Mouse (Mus musculus) embryonic facial prominence, embryonic 13.5 days (tissue): ENCODE results near the gene Sfta2. TPM values are rescaled to one million over a fixed set of nuclear protein-coding genes. Genes with fewer than 3 reads are reported as not detected.

Experiments used
- ATAC-seq: fragments of 200-750 bp; cut with Nextera tagmentation; 2 replicates; pipeline ENCODE4 v1.8.0; 2017; ENCODE audit warnings: low read depth; ENCODE audit not compliant: insufficient number of reproducible peaks, insufficient read depth, low FRiP score, low TSS enrichment
- H3K27ac ChIP-seq: fragments of 300-500 bp; sonication (generic); 2 replicates; pipeline ENCODE4 v1.5.1; 2015; ENCODE audit warnings: moderate library complexity, mild to moderate bottlenecking, inconsistent platforms
- H3K27me3 ChIP-seq: fragments of 300-500 bp; sonication (generic); 2 replicates; pipeline ENCODE4 v1.6.1; 2015; ENCODE audit warnings: mild to moderate bottlenecking, inconsistent platforms
- H3K36me3 ChIP-seq: fragments of 300-500 bp; sonication (generic); 2 replicates; pipeline ENCODE4 v1.6.1; 2015; ENCODE audit warnings: mild to moderate bottlenecking, inconsistent platforms
- H3K4me1 ChIP-seq: fragments of 300-500 bp; sonication (generic); 2 replicates; pipeline ENCODE4 v1.6.1; 2015; ENCODE audit warnings: inconsistent platforms
- H3K4me2 ChIP-seq: fragments of 300-500 bp; sonication (generic); 2 replicates; pipeline ENCODE4 v1.6.1; 2015; ENCODE audit warnings: moderate library complexity, mild to moderate bottlenecking, inconsistent platforms
- H3K4me3 ChIP-seq: fragments of 300-500 bp; sonication (generic); 2 replicates; pipeline ENCODE4 v1.5.1; 2015; ENCODE audit warnings: mild to moderate bottlenecking, inconsistent platforms
- H3K9ac ChIP-seq: fragments of 300-500 bp; sonication (generic); 2 replicates; pipeline ENCODE4 v1.6.1; 2015; ENCODE audit warnings: mild to moderate bottlenecking, inconsistent platforms
- H3K9me3 ChIP-seq: fragments of 300-500 bp; sonication (generic); 2 replicates; pipeline ENCODE4 v1.6.1; 2016; ENCODE audit warnings: inconsistent platforms
- WGBS: fragments of 180-500 bp; shearing (Covaris S2); methylation state at CpG from one replicate; pipeline ENCODE4 v1.1.7; 2015; ENCODE audit warnings: mixed read lengths; 5-methylcytosine and 5-hydroxymethylcytosine counted together
- polyA plus RNA-seq: library from polyadenylated mRNA; unstranded; fragments of >200 nt; fragmentation: Nextera tagmentation; extraction: Ambion mirVana; gene quantifications from 2 replicates; pipeline ENCODE4 v1.2.1, GENCODE M21; 2015

Sfta2 gene
- polyA plus RNA-seq, 1 experiment from 2014 or later = 0.79 TPM

DNA sequence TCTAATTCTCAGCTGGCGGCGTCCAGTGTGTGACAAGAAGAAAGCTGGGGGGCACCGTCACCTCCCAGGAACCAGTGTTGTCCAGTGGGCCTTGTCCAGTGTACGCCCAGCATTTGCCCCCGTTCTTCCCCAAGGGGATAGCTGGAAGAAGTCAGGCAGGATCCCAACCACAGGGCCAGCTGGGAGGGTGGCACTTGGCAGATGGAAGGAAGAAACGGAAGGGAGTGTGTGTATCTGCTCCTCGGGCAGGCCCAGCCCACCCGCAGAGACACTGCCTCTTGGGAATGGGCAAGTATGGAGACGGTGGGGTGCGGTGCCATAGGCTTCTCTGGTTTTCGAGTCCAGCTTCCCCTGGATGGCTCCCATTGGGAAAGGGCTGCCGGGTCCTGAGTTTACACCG is 80.6 kb downstream of the Sfta2 start:
- Histone ChIP-seq H3K27me3 (no peaks in the 10 kb centered on the region), H3K9ac (no peak overlapping the region), H3K36me3 (peaks cover 63% of the 10 kb centered on the region), H3K9me3 (no peaks in the 10 kb centered on the region), H3K4me3 (no peak overlapping the region), H3K4me2 (no peak overlapping the region), H3K27ac (no peak overlapping the region), H3K4me1 (no peaks in the 10 kb centered on the region)
- 85% methylated on average over 13 of the region's 13 CpGs for WGBS
- ATAC-seq = no peak

DNA sequence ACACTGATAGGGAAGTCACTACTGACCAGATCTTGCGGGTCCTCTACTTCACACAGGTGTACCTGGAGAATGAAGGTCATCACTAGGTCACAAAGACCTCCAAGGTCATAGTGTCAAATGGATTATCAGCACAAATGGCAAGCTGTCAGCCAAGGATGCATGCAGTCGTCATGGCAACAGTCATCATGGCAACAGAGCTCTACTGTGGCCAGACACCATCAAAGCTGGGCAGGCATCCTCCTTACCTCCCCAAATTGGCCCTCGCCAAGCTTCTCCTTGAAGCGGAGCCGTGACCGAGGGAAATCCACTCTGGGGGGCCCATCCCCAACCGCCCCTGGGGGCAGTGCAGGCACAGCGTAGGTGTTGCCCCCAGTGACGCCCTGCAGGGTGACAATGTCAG is 83.7 kb downstream of the Sfta2 start:
- Histone ChIP-seq H3K4me1 (no peaks in the 10 kb centered on the region), H3K27me3 (no peaks in the 10 kb centered on the region), H3K4me3 (no peak overlapping the region), H3K27ac (no peak overlapping the region), H3K9ac (no peak overlapping the region), H3K36me3 (peaks cover 94% of the 10 kb centered on the region), H3K4me2 (no peak overlapping the region), H3K9me3 (no peaks in the 10 kb centered on the region)
- 80% methylated on average over 9 of the region's 9 CpGs for WGBS
- no peak for ATAC-seq

DNA sequence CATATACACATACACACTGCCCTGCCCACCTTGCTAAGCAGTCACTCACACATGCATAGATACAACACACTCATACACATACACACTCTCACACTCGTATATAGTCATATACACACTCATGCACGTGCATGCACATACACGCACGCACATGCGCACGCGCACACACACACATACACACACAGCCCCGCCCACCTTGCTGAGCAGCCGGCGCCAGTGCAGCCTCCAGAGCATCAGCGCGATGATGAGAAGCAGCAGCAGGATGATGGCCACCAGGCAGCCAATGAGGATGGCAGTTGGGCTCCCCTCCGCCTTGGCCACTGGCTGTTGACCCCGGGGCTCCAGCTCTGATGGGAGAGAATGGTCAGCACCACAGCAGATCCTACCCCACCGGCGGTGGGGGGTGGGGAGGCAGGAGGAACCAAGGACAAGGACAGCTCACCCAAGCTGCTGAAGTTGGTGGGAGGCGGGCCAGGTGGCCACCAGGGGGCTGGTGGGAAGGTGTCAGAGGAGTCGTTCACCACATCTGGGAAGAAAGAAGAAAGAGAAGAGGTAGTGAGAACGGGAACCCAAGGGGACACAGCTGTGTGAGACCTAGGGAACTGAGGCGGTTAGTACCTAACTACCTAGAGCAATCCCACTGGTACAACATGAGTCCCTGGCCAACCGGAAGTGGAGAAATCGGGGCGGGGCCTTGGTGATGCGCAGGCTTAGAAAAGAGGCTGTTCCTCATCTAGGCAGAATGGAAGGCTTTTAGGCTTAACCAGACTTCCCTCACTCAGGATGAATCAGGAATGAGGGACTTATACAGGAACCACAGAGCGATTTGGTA is 87.2 kb downstream of the Sfta2 start:
- Histone ChIP-seq H3K27me3 (no peaks in the 10 kb centered on the region), H3K4me2 (no peak overlapping the region), H3K9me3 (no peaks in the 10 kb centered on the region), H3K27ac (no peak overlapping the region), H3K4me3 (no peak overlapping the region), H3K36me3 (peaks cover 99% of the 10 kb centered on the region), H3K9ac (no peak overlapping the region), H3K4me1 (no peaks in the 10 kb centered on the region)
- 90% methylated on average over 25 of the region's 25 CpGs for WGBS
- ATAC-seq = no peak

- Histone ChIP-seq H3K27ac (no peak overlapping the region), H3K9me3 (no peaks in the 10 kb centered on the region), H3K4me3 (no peak overlapping the region), H3K27me3 (no peaks in the 10 kb centered on the region), H3K36me3 (peaks cover 90% of the 10 kb centered on the region), H3K9ac (no peak overlapping the region), H3K4me1 (no peaks in the 10 kb centered on the region), H3K4me2 (no peak overlapping the region)
- ATAC-seq = no peak
- 89% methylated on average over 18 of the region's 18 CpGs for WGBS
Measured at GRCm38 (mm10) chr17:35689936-35690645, 88.7 kb downstream of the Sfta2 start.

GRCm38 (mm10) chr17:35691811-35692210 is 90.5 kb downstream of the Sfta2 start:
- Histone ChIP-seq H3K27ac (no peak overlapping the region), H3K9ac (no peak overlapping the region), H3K36me3 (peaks cover 82% of the 10 kb centered on the region), H3K4me2 (no peak overlapping the region), H3K4me1 (peaks cover 4% of the 10 kb centered on the region), H3K4me3 (no peak overlapping the region), H3K27me3 (no peaks in the 10 kb centered on the region), H3K9me3 (no peaks in the 10 kb centered on the region)
- no peak for ATAC-seq
- WGBS = 89% methylated on average over 4 of the region's 4 CpGs

DNA sequence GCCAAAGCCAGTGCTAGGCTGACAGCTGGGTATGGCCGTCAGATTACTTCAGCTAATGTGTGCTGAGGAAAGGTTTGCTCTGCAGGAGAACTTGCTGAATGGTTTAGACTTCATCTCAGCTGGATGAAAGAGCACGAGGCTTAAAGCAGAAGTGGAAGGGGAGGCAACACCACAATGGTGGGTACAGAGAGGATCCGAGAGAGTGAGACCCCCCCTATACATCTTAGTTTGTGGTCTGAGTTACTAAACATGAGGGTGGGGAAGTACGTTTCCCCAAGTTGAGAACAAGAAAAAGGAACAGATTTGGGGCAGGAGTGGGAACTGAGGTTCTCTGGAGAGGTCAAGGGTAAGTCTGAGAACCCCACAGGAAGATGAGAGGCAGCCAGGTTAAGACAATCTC is 91.0 kb downstream of the Sfta2 start:
- no peak for ATAC-seq
- H3K9me3 ChIP-seq = no peaks in the 10 kb centered on the region
- no peak overlapping the region for H3K27ac ChIP-seq
- H3K9ac ChIP-seq = no peak overlapping the region
- no peak overlapping the region for H3K4me2 ChIP-seq
- no peaks in the 10 kb centered on the region for H3K27me3 ChIP-seq
- H3K4me1 ChIP-seq = peaks cover 9% of the 10 kb centered on the region
- peaks cover 76% of the 10 kb centered on the region for H3K36me3 ChIP-seq
- 77% methylated on average over 4 of the region's 4 CpGs for WGBS
- H3K4me3 ChIP-seq = no peak overlapping the region

DNA sequence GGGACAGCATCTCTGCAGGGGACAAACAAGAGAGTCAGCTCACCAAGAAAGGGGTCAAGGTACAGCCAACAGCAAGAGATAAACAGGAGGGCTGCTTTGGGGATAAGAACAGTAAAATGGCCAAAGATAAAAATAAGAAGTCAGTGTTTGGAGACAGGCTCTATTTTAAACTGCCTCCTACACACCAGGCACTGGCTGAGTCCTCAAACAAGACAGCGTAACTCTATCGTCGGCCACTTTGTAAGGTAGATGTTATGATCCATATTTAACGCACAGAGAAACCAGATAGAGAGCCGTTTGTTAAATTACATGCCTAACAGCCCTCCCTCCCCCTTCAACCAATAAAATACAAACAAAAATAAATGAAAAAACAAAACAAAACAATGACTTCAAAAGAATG is 92.6 kb downstream of the Sfta2 start:
- Histone ChIP-seq H3K4me2 (no peak overlapping the region), H3K9me3 (no peaks in the 10 kb centered on the region), H3K36me3 (peaks cover 61% of the 10 kb centered on the region), H3K4me1 (peaks cover 24% of the 10 kb centered on the region), H3K4me3 (no peak overlapping the region), H3K27me3 (no peaks in the 10 kb centered on the region), H3K9ac (no peak overlapping the region), H3K27ac (no peak overlapping the region)
- no peak for ATAC-seq
- 90% methylated on average over 5 of the region's 5 CpGs for WGBS

GRCm38 (mm10) chr17:35695289-35695688 is 93.9 kb downstream of the Sfta2 start:
- Histone ChIP-seq H3K9ac (no peak overlapping the region), H3K4me2 (no peak overlapping the region), H3K4me3 (no peak overlapping the region), H3K27ac (no peak overlapping the region), H3K27me3 (no peaks in the 10 kb centered on the region), H3K4me1 (peaks cover 35% of the 10 kb centered on the region), H3K9me3 (no peaks in the 10 kb centered on the region), H3K36me3 (peaks cover 47% of the 10 kb centered on the region)
- WGBS = 88% methylated on average over 2 of the region's 2 CpGs
- no peak for ATAC-seq

- H3K4me1 ChIP-seq = peaks cover 44% of the 10 kb centered on the region
- WGBS = 36% methylated on average over 6 of the region's 6 CpGs
- H3K4me2 ChIP-seq = peak overlapping the region; percentile 85
- H3K4me3 ChIP-seq = peak overlapping the region; percentile 43
- no peaks in the 10 kb centered on the region for H3K9me3 ChIP-seq
- H3K27me3 ChIP-seq = no peaks in the 10 kb centered on the region
- H3K27ac ChIP-seq = peak overlapping the region; percentile 92
- H3K36me3 ChIP-seq = peaks cover 33% of the 10 kb centered on the region
- peak overlapping the region; percentile 73 for H3K9ac ChIP-seq
- ATAC-seq = no peak
Measured at GRCm38 (mm10) chr17:35696691-35697090, 95.3 kb downstream of the Sfta2 start.

DNA sequence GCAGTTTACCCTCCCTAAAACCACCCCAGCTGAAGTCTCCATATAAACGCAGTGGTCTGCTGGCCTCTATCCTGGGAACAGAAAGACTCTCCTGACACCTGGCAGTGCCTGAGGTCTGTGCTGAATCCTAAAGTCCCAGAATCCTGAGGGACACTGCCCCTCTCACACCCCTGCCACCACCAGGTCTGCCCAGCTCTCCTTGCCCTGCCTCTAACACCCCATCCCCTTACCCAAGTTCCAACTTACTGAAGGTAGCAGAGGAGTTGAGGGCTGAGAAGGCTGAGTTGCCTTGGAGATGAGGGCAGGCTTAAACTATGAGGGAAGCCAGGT is 96.0 kb downstream of the Sfta2 start:
- WGBS = 21% methylated on average over 1 of the region's 1 CpGs
- Histone ChIP-seq H3K4me1 (peaks cover 51% of the 10 kb centered on the region), H3K27ac (peak overlapping the region; percentile 92), H3K36me3 (peaks cover 26% of the 10 kb centered on the region), H3K9ac (peak overlapping the region; percentile 73), H3K4me3 (peak overlapping the region; percentile 43), H3K4me2 (peak overlapping the region; percentile 85), H3K27me3 (no peaks in the 10 kb centered on the region), H3K9me3 (no peaks in the 10 kb centered on the region)
- ATAC-seq = no peak

- Histone ChIP-seq H3K9ac (peak overlapping the region; percentile 73), H3K36me3 (peaks cover 21% of the 10 kb centered on the region), H3K27me3 (no peaks in the 10 kb centered on the region), H3K4me1 (peaks cover 57% of the 10 kb centered on the region), H3K4me3 (peak overlapping the region; percentile 43), H3K4me2 (peak overlapping the region; percentile 85), H3K9me3 (no peaks in the 10 kb centered on the region), H3K27ac (peak overlapping the region; percentile 92)
- peak; percentile 53 for ATAC-seq
- WGBS = 2% methylated on average over 16 of the region's 16 CpGs
Measured at GRCm38 (mm10) chr17:35697759-35698500, 96.6 kb downstream of the Sfta2 start.
